Mouse (Mus musculus): ENCODE measurements around the gene Trio. TPM values are rescaled to one million over a fixed set of nuclear protein-coding genes. Genes with fewer than 3 reads are reported as not detected.

The Trio gene
- 31.2 and 35.2 TPM in 2 replicates for polyA plus RNA-seq (2014; fragmentation: Nextera tagmentation; extraction: Ambion mirVana)

- Histone ChIP-seq H3K4me1 (ENCODE audit: control insufficient read depth, insufficient read depth, low read length) (peaks cover 18% of the 10 kb centered on the region), H3K4me2 (ENCODE audit: low read depth) (peak within 1 kb of the TSS; percentile 93), H3K9ac (ENCODE audit: low read length) (peak within 1 kb of the TSS; percentile 97), H3K9me3 (ENCODE audit: control insufficient read depth, low read length) (no peaks in the 10 kb centered on the region), H3K4me3 (ENCODE audit: low read depth, low read length) (peak within 1 kb of the TSS; percentile 94), H3K27ac (ENCODE audit: low read depth, low read length) (peak within 1 kb of the TSS; percentile 98), H3K27me3 (ENCODE audit: control insufficient read depth, insufficient read depth, low read length) (no peaks in the 10 kb centered on the region), H3K36me3 (ENCODE audit: control insufficient read depth, insufficient read depth, low read length) (no peaks in the 10 kb centered on the region)
- under 1% methylated on average over 80 of the region's 94 CpGs for WGBS
- DNase-seq (ENCODE audit: low spot score) (peak; percentile 97), ATAC-seq (ENCODE audit: insufficient read depth, low FRiP score, low TSS enrichment) (peak; percentile 92)
Measured at GRCm38 (mm10) chr15:28025447-28026166, at the start of gene Trio. Trio (minus strand) TSS chr15:28025848.

GRCm38 (mm10) chr15:28074416-28074970 is 48.8 kb upstream of the Trio start:
- Histone ChIP-seq H3K36me3 (ENCODE audit: control insufficient read depth, insufficient read depth, low read length) (no peaks in the 10 kb centered on the region), H3K9ac (ENCODE audit: low read length) (no peak overlapping the region), H3K27me3 (ENCODE audit: control insufficient read depth, insufficient read depth, low read length) (no peaks in the 10 kb centered on the region), H3K4me1 (ENCODE audit: control insufficient read depth, insufficient read depth, low read length) (no peaks in the 10 kb centered on the region), H3K4me3 (ENCODE audit: low read depth, low read length) (no peak overlapping the region), H3K9me3 (ENCODE audit: control insufficient read depth, low read length) (no peaks in the 10 kb centered on the region), H3K4me2 (ENCODE audit: low read depth) (no peak overlapping the region), H3K27ac (ENCODE audit: low read depth, low read length) (no peak overlapping the region)
- 92% methylated on average over 4 of the region's 4 CpGs for WGBS
- DNase-seq (ENCODE audit: low spot score): no peak
- no peak for ATAC-seq (ENCODE audit: insufficient read depth, low FRiP score, low TSS enrichment)

GRCm38 (mm10) chr15:28071601-28072000 is 46.0 kb upstream of the Trio start:
- Histone ChIP-seq H3K4me2 (ENCODE audit: low read depth) (no peak overlapping the region), H3K9me3 (ENCODE audit: control insufficient read depth, low read length) (no peaks in the 10 kb centered on the region), H3K27me3 (ENCODE audit: control insufficient read depth, insufficient read depth, low read length) (no peaks in the 10 kb centered on the region), H3K4me1 (ENCODE audit: control insufficient read depth, insufficient read depth, low read length) (no peaks in the 10 kb centered on the region), H3K9ac (ENCODE audit: low read length) (no peak overlapping the region), H3K4me3 (ENCODE audit: low read depth, low read length) (no peak overlapping the region), H3K27ac (ENCODE audit: low read depth, low read length) (no peak overlapping the region), H3K36me3 (ENCODE audit: control insufficient read depth, insufficient read depth, low read length) (no peaks in the 10 kb centered on the region)
- no peak for ATAC-seq (ENCODE audit: insufficient read depth, low FRiP score, low TSS enrichment)
- WGBS: 24% methylated on average over 7 of the region's 7 CpGs
- DNase-seq (ENCODE audit: low spot score): no peak

GRCm38 (mm10) chr15:28070771-28071419 is 45.2 kb upstream of the Trio start:
- no peak for ATAC-seq (ENCODE audit: insufficient read depth, low FRiP score, low TSS enrichment)
- H3K9ac ChIP-seq (ENCODE audit: low read length): no peak overlapping the region
- H3K4me3 ChIP-seq (ENCODE audit: low read depth, low read length): no peak overlapping the region
- DNase-seq (ENCODE audit: low spot score): no peak
- H3K4me1 ChIP-seq (ENCODE audit: control insufficient read depth, insufficient read depth, low read length): no peaks in the 10 kb centered on the region
- WGBS: 4% methylated on average over 12 of the region's 12 CpGs
- no peaks in the 10 kb centered on the region for H3K9me3 ChIP-seq (ENCODE audit: control insufficient read depth, low read length)
- H3K4me2 ChIP-seq (ENCODE audit: low read depth): 0 out of 2 replicates have a peak overlapping the region, but pooled peaks have one; percentile 3
- H3K27me3 ChIP-seq (ENCODE audit: control insufficient read depth, insufficient read depth, low read length): no peaks in the 10 kb centered on the region
- no peak overlapping the region for H3K27ac ChIP-seq (ENCODE audit: low read depth, low read length)
- H3K36me3 ChIP-seq (ENCODE audit: control insufficient read depth, insufficient read depth, low read length): no peaks in the 10 kb centered on the region

- Histone ChIP-seq H3K4me3 (ENCODE audit: low read depth, low read length) (no peak overlapping the region), H3K4me2 (ENCODE audit: low read depth) (no peak overlapping the region), H3K9me3 (ENCODE audit: control insufficient read depth, low read length) (no peaks in the 10 kb centered on the region), H3K4me1 (ENCODE audit: control insufficient read depth, insufficient read depth, low read length) (no peaks in the 10 kb centered on the region), H3K9ac (ENCODE audit: low read length) (no peak overlapping the region), H3K36me3 (ENCODE audit: control insufficient read depth, insufficient read depth, low read length) (no peaks in the 10 kb centered on the region), H3K27ac (ENCODE audit: low read depth, low read length) (no peak overlapping the region), H3K27me3 (ENCODE audit: control insufficient read depth, insufficient read depth, low read length) (no peaks in the 10 kb centered on the region)
- DNase-seq (ENCODE audit: low spot score) (no peak), ATAC-seq (ENCODE audit: insufficient read depth, low FRiP score, low TSS enrichment) (no peak)
- 66% methylated on average over 5 of the region's 5 CpGs for WGBS
Measured at GRCm38 (mm10) chr15:28070221-28070620, 44.6 kb upstream of the Trio start.

GRCm38 (mm10) chr15:28067373-28067772 is 41.7 kb upstream of the Trio start:
- Histone ChIP-seq H3K4me2 (ENCODE audit: low read depth) (no peak overlapping the region), H3K9ac (ENCODE audit: low read length) (no peak overlapping the region), H3K9me3 (ENCODE audit: control insufficient read depth, low read length) (no peaks in the 10 kb centered on the region), H3K4me1 (ENCODE audit: control insufficient read depth, insufficient read depth, low read length) (no peaks in the 10 kb centered on the region), H3K27me3 (ENCODE audit: control insufficient read depth, insufficient read depth, low read length) (no peaks in the 10 kb centered on the region), H3K27ac (ENCODE audit: low read depth, low read length) (no peak overlapping the region), H3K4me3 (ENCODE audit: low read depth, low read length) (no peak overlapping the region), H3K36me3 (ENCODE audit: control insufficient read depth, insufficient read depth, low read length) (no peaks in the 10 kb centered on the region)
- ATAC-seq (ENCODE audit: insufficient read depth, low FRiP score, low TSS enrichment): no peak
- DNase-seq (ENCODE audit: low spot score): no peak

- DNase-seq (ENCODE audit: low spot score) (no peak), ATAC-seq (ENCODE audit: insufficient read depth, low FRiP score, low TSS enrichment) (no peak)
- H3K4me2 ChIP-seq (ENCODE audit: low read depth): no peak overlapping the region
- H3K9me3 ChIP-seq (ENCODE audit: control insufficient read depth, low read length): no peaks in the 10 kb centered on the region
- H3K27ac ChIP-seq (ENCODE audit: low read depth, low read length): no peak overlapping the region
- no peak overlapping the region for H3K9ac ChIP-seq (ENCODE audit: low read length)
- no peaks in the 10 kb centered on the region for H3K4me1 ChIP-seq (ENCODE audit: control insufficient read depth, insufficient read depth, low read length)
- WGBS: 81% methylated on average over 2 of the region's 2 CpGs
- H3K4me3 ChIP-seq (ENCODE audit: low read depth, low read length): no peak overlapping the region
- no peaks in the 10 kb centered on the region for H3K27me3 ChIP-seq (ENCODE audit: control insufficient read depth, insufficient read depth, low read length)
- no peaks in the 10 kb centered on the region for H3K36me3 ChIP-seq (ENCODE audit: control insufficient read depth, insufficient read depth, low read length)
Measured at GRCm38 (mm10) chr15:28066468-28066867, 40.8 kb upstream of the Trio start.

- Histone ChIP-seq H3K9ac (ENCODE audit: low read length) (no peak overlapping the region), H3K4me1 (ENCODE audit: control insufficient read depth, insufficient read depth, low read length) (no peaks in the 10 kb centered on the region), H3K27me3 (ENCODE audit: control insufficient read depth, insufficient read depth, low read length) (no peaks in the 10 kb centered on the region), H3K4me2 (ENCODE audit: low read depth) (no peak overlapping the region), H3K9me3 (ENCODE audit: control insufficient read depth, low read length) (no peaks in the 10 kb centered on the region), H3K4me3 (ENCODE audit: low read depth, low read length) (no peak overlapping the region), H3K36me3 (ENCODE audit: control insufficient read depth, insufficient read depth, low read length) (no peaks in the 10 kb centered on the region), H3K27ac (ENCODE audit: low read depth, low read length) (no peak overlapping the region)
- WGBS: 47% methylated on average over 5 of the region's 5 CpGs
- no peak for ATAC-seq (ENCODE audit: insufficient read depth, low FRiP score, low TSS enrichment)
- DNase-seq (ENCODE audit: low spot score): no peak
Measured at GRCm38 (mm10) chr15:28065572-28065971, 39.9 kb upstream of the Trio start.

- no peak for ATAC-seq (ENCODE audit: insufficient read depth, low FRiP score, low TSS enrichment)
- H3K9ac ChIP-seq (ENCODE audit: low read length): no peak overlapping the region
- no peak overlapping the region for H3K4me3 ChIP-seq (ENCODE audit: low read depth, low read length)
- H3K4me1 ChIP-seq (ENCODE audit: control insufficient read depth, insufficient read depth, low read length): no peaks in the 10 kb centered on the region
- no peak overlapping the region for H3K27ac ChIP-seq (ENCODE audit: low read depth, low read length)
- no peaks in the 10 kb centered on the region for H3K9me3 ChIP-seq (ENCODE audit: control insufficient read depth, low read length)
- H3K36me3 ChIP-seq (ENCODE audit: control insufficient read depth, insufficient read depth, low read length): no peaks in the 10 kb centered on the region
- WGBS: 22% methylated on average over 1 of the region's 1 CpGs
- H3K4me2 ChIP-seq (ENCODE audit: low read depth): no peak overlapping the region
- no peak for DNase-seq (ENCODE audit: low spot score)
- H3K27me3 ChIP-seq (ENCODE audit: control insufficient read depth, insufficient read depth, low read length): no peaks in the 10 kb centered on the region
Measured at GRCm38 (mm10) chr15:28064733-28065088, 39.1 kb upstream of the Trio start.
